Mouse (Mus musculus): ENCODE results near the gene Cep44. TPM values are rescaled to one million over a fixed set of nuclear protein-coding genes. Genes with fewer than 3 reads are reported as not detected.
A peak's percentile ranks its signal among the peaks of the same experiment; 100 is the strongest.

The Cep44 gene
- 26.3 and 27.1 TPM in 2 replicates for polyA plus RNA-seq (2016; fragmentation: Nextera tagmentation; extraction: Ambion mirVana)

DNA sequence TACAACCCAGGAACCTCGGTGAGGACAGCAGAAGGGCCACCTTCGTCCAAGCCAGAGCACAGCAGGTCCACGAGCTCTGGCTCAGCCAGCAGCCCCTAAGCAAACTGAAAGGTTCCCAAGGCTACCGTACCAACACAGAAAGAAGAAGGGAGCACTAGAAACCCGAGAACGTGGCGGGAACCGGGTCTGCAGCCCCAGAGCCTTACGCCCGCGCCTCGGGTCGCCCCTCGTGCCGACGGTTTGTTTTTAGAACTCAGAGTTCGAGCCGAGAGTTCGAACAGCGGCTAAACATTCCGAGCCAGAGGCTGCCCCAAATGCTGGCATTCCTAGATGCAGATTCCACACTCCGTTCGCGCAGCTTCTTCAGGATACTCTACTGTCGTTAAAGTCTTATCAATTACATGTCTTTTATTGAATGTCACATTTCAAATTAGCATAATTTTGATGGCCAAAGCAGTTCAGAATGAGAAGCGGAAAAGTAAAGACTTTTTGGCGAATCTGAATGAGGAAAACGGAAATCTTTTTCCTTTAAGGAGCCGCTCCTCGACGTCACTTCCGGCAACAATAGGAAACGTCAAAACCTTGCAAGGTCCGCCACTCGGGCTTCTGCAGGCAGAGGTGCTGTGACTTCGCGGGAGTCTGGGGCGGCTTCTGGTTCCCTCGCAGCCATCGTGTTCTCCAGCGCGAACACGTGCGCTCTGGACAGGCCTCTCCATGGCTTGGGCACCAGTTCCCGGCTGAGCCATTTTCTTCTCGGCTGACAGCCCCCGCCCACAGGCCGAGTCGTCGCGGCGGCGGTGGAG is at the start of gene Cep44, which contains the start of gene Fbxo8:
TSS of gene Cep44 (minus strand) at position 490 of the 803 bp plus-strand sequence.
TSS of gene Fbxo8 (plus strand) at position 533 of the 803 bp plus-strand sequence.
- peak within 1 kb of the TSS; percentile 86 for H3K9ac ChIP-seq
- H3K27ac ChIP-seq = peak within 1 kb of the TSS; percentile 91
- peaks cover 9% of the 10 kb centered on the region; the same call in 1 of the 2 replicates for H3K36me3 ChIP-seq
- H3K27me3 ChIP-seq (replicated peaks) = no peaks in the 10 kb centered on the region
- H3K9me3 ChIP-seq (replicated peaks) = no peaks in the 10 kb centered on the region
- peak within 1 kb of the TSS; percentile 96 for H3K4me3 ChIP-seq
- ATAC-seq = peak; percentile 81
- peak within 1 kb of the TSS; percentile 87 for H3K4me2 ChIP-seq
- under 1% methylated on average over 53 of the region's 53 CpGs for WGBS (ENCODE audit: insufficient replicate concordance)
- H3K4me1 ChIP-seq = peaks cover 22% of the 10 kb centered on the region

DNA sequence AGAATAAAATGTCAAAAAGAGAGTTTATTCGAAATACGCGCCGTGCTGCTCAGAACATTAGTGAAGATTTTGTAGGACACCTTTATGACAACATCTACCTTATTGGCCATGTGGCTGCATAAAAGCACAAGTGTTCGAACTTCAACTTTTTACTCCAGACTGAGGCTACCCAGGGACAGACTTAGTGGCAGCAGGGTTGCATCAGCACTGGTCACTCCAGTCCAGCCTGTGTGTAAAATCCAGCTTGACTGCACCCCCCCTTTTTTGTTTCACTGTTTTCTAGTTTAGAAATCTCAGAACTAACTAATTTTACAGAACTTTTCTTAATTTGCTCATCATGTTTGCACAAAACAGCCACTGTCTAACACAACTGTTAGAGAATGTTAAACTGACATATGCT is 40.7 kb upstream of the Cep44 start:
- Histone ChIP-seq H3K9me3 (replicated peaks) (no peaks in the 10 kb centered on the region), H3K36me3 (peaks cover 9% of the 10 kb centered on the region), H3K4me1 (no peaks in the 10 kb centered on the region), H3K27ac (no peak overlapping the region), H3K4me2 (no peak overlapping the region), H3K27me3 (replicated peaks) (no peaks in the 10 kb centered on the region), H3K4me3 (no peak overlapping the region), H3K9ac (no peak overlapping the region)
- 0 out of 2 replicates have a peak, but pooled peaks have one; percentile 47 for ATAC-seq
- 91% methylated on average over 5 of the region's 5 CpGs for WGBS (ENCODE audit: insufficient replicate concordance)

DNA sequence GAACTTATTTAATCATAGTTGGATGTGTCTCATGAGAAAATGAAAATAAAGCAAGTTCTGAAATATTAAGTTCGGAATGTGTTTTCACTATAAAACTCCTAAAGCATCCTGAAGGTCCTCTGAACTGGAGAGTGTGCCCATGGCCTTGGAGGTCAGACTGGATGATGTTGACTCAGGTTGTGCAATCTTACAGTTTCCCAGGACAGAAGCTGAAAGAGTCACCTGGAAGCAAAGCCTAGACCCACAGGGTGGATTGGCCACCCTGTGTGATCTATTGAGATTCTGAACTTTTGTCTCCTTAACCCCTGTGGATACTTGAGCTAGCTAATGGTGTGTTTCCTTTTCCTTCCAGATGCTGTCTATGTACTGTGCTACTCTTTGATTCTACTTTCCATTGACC is 40.2 kb upstream of the Cep44 start:
- peak; percentile 61 for ATAC-seq
- Histone ChIP-seq H3K4me1 (no peaks in the 10 kb centered on the region), H3K4me3 (no peak overlapping the region), H3K4me2 (no peak overlapping the region), H3K27ac (no peak overlapping the region), H3K27me3 (replicated peaks) (no peaks in the 10 kb centered on the region), H3K36me3 (peaks cover 9% of the 10 kb centered on the region), H3K9me3 (replicated peaks) (no peaks in the 10 kb centered on the region), H3K9ac (no peak overlapping the region)
- WGBS (ENCODE audit: insufficient replicate concordance) = 81% methylated on average over 1 of the region's 1 CpGs

DNA sequence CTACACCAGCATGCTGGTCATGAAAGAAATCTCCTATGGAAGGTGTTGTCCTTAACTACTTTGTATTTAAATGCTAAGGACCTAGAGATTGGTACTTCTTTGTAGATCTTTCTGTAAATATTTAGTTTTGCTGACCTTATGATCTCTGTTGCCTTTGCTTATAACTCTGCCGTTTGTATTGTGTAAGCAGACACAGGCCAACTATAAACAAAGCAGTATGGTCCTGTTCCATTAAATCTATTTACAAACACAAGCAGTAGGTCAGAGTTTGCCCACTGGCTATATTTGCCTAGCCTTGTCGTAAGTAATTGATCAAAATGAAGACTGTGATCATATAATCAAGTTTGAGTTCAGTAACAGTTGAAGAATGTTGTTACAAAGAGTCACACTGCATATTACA is 38.2 kb upstream of the Cep44 start:
- peaks cover 8% of the 10 kb centered on the region for H3K36me3 ChIP-seq
- no peak for ATAC-seq
- H3K27me3 ChIP-seq (replicated peaks) = no peaks in the 10 kb centered on the region
- H3K4me2 ChIP-seq = no peak overlapping the region
- H3K4me1 ChIP-seq = no peaks in the 10 kb centered on the region
- no peak overlapping the region for H3K27ac ChIP-seq
- H3K9me3 ChIP-seq (replicated peaks) = no peaks in the 10 kb centered on the region
- H3K9ac ChIP-seq = no peak overlapping the region
- WGBS (ENCODE audit: insufficient replicate concordance) = 66% methylated on average over 2 of the region's 2 CpGs
- H3K4me3 ChIP-seq = no peak overlapping the region

DNA sequence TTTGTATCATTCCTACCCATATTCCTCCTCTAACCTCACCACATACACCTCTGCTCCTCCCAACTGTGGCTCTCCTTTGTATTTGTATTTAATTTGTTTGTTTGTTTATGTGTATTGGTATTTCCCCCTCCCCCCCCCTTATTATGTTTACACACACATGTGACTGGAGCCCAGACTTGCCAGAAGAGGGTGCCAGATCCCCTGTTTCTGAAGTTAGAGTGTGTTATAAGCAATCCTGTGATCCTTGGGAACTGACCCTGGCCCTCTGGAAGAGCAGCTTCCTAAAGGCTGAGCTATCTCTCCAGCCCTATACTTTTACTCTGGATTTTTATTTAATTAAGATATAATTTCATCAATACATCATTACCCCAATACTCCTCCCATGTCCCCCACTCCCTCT is 32.0 kb upstream of the Cep44 start:
- Histone ChIP-seq H3K9ac (no peak overlapping the region), H3K27me3 (replicated peaks) (no peaks in the 10 kb centered on the region), H3K27ac (no peak overlapping the region), H3K9me3 (replicated peaks) (no peaks in the 10 kb centered on the region), H3K4me3 (no peak overlapping the region), H3K36me3 (0 out of 2 replicates have a peak, but pooled peaks cover 2% of the 10 kb centered on the region), H3K4me2 (no peak overlapping the region), H3K4me1 (no peaks in the 10 kb centered on the region)
- no peak for ATAC-seq

DNA sequence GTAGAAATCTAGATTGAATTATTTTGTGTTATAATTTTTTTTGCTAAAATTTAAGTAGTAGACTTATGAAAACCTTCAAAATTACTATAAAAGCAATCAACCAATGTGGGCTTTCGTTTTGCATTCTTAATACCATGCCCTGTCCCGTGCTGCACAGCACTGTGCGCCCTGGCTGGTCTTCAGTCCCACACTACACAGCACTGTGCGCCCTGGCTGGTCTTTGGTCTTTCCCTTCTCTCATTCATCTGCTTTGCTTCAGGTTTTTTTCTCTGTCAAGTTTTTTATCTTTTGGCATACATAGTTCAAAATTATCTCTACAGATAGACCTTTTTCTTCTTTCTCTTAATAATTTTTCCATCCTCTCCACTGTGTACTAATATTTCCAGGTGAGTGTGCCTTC is 30.1 kb upstream of the Cep44 start:
- Histone ChIP-seq H3K27ac (no peak overlapping the region), H3K4me1 (no peaks in the 10 kb centered on the region), H3K4me3 (no peak overlapping the region), H3K27me3 (replicated peaks) (no peaks in the 10 kb centered on the region), H3K9ac (no peak overlapping the region), H3K9me3 (replicated peaks) (no peaks in the 10 kb centered on the region), H3K4me2 (no peak overlapping the region), H3K36me3 (0 out of 2 replicates have a peak, but pooled peaks cover 2% of the 10 kb centered on the region)
- ATAC-seq = no peak
- WGBS (ENCODE audit: insufficient replicate concordance) = 77% methylated on average over 4 of the region's 4 CpGs

DNA sequence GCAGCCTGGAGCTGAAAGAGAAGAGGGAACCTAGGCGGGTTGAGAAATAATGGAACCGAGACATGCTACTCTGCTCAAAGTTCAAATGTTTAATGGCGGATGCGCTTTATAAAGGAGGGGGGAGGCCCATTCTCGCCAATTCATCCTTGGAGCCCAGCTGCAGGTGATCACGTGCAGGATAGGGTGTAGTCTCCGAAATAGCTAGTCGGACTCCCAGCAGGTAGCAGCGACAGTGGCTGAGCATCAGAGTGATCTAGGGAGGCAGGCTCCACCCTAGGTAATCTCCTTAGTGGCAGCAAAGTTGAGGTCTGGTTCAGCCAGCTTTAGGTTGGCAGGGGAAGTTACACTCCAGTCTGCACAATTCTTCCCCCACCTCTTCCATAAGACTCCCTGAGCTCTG is 16.0 kb upstream of the Cep44 start:
- WGBS (ENCODE audit: insufficient replicate concordance) = 85% methylated on average over 9 of the region's 9 CpGs
- Histone ChIP-seq H3K4me2 (no peak overlapping the region), H3K9ac (no peak overlapping the region), H3K36me3 (peaks cover 7% of the 10 kb centered on the region; the same call in 1 of the 2 replicates), H3K27me3 (replicated peaks) (no peaks in the 10 kb centered on the region), H3K27ac (no peak overlapping the region), H3K9me3 (replicated peaks) (no peaks in the 10 kb centered on the region), H3K4me3 (no peak overlapping the region), H3K4me1 (no peaks in the 10 kb centered on the region)
- ATAC-seq = no peak

DNA sequence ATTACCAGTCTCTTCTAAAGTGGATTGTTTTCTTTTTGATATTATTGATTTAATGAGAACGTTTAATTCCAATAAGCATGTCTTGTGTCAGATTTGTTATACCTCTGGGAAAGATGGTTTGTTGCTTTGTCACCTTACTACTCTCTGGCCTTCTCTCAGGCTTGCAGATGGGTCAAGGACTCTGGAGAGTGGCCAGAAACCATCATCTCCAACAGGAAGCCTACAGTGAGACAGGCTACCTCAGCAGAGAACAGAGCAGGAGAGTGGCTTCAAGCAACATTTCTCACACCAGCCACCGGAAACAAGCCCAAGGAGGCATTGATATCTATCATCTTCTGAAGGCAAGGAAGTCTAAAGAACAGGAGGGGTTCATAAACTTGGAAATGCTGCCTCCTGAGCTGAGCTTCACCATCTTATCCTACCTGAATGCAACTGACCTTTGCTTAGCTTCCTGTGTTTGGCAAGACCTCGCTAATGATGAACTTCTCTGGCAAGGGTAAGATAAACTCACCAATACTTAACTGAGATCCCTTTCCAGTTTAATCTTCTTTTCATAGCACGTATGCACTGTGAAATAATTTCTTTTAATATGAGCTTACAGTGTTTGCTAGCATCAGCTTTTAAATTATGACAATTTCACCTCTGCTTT is 13.7 kb upstream of the Cep44 start:
- no peak overlapping the region for H3K9ac ChIP-seq
- ATAC-seq = no peak
- H3K4me2 ChIP-seq = no peak overlapping the region
- H3K36me3 ChIP-seq = peaks cover 7% of the 10 kb centered on the region; the same call in 1 of the 2 replicates
- H3K27me3 ChIP-seq (replicated peaks) = no peaks in the 10 kb centered on the region
- H3K4me3 ChIP-seq = no peak overlapping the region
- no peaks in the 10 kb centered on the region for H3K9me3 ChIP-seq (replicated peaks)
- H3K4me1 ChIP-seq = no peaks in the 10 kb centered on the region
- WGBS (ENCODE audit: insufficient replicate concordance) = 68% methylated on average over 4 of the region's 4 CpGs
- no peak overlapping the region for H3K27ac ChIP-seq

DNA sequence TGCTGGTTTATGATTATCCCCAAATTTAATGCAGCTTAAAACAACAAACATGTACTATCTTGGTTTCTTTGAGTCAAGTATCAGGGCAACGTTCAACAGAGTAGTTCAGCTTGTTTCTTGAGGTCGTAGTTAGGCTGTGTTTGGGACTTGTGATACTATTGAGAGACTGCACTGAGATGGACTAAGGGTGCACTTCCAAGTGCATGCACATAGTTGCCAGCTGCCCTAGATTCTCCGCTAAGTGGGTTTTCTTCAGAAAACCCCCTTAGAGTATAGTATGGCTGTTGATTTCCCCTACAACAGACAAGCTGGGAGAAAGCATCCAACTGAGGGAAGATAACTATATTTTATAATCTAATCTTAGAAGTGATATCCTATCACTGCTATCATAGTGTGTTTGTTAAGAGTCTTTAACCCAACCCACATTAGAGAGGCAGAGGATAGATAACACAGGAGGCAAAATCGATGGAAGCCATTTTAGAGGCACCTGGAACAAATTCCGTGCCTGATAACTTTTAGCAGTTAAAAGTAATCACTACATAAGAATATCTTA is 1.8 kb upstream of the Cep44 start:
- Histone ChIP-seq H3K36me3 (no peaks in the 10 kb centered on the region), H3K27ac (no peak overlapping the region), H3K4me2 (peak overlapping the region; percentile 87), H3K27me3 (replicated peaks) (no peaks in the 10 kb centered on the region), H3K9me3 (replicated peaks) (no peaks in the 10 kb centered on the region), H3K9ac (peak overlapping the region; percentile 86), H3K4me1 (peaks cover 22% of the 10 kb centered on the region), H3K4me3 (peak overlapping the region; percentile 96)
- no peak for ATAC-seq
- 45% methylated on average over 5 of the region's 5 CpGs for WGBS (ENCODE audit: insufficient replicate concordance)

DNA sequence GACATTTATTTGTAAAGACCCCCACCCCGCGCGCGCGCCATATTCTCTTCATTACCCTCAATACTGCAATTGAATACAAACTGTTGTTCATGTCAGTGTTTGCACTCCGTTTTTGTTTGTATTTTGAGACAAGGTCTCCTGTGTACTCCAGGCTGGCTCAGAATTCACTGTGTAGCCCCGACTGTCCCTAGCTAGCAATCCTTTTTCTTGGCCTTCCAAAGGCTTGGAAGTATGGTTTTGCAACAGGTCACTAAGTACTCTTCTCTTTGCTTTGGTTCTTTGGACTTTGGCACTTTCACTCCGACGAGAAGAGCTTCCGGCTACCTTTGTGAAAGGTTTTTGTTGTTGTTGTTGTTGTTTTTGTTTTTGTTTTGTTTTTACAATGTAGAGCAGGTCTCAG is 1.2 kb upstream of the Cep44 start:
- Histone ChIP-seq H3K4me2 (peak overlapping the region; percentile 87), H3K27me3 (replicated peaks) (no peaks in the 10 kb centered on the region), H3K4me1 (peaks cover 22% of the 10 kb centered on the region), H3K9me3 (replicated peaks) (no peaks in the 10 kb centered on the region), H3K4me3 (peak overlapping the region; percentile 96), H3K9ac (peak overlapping the region; percentile 86), H3K36me3 (no peaks in the 10 kb centered on the region), H3K27ac (peak overlapping the region; percentile 91)
- no peak for ATAC-seq
- WGBS (ENCODE audit: insufficient replicate concordance) = 17% methylated on average over 10 of the region's 10 CpGs

DNA sequence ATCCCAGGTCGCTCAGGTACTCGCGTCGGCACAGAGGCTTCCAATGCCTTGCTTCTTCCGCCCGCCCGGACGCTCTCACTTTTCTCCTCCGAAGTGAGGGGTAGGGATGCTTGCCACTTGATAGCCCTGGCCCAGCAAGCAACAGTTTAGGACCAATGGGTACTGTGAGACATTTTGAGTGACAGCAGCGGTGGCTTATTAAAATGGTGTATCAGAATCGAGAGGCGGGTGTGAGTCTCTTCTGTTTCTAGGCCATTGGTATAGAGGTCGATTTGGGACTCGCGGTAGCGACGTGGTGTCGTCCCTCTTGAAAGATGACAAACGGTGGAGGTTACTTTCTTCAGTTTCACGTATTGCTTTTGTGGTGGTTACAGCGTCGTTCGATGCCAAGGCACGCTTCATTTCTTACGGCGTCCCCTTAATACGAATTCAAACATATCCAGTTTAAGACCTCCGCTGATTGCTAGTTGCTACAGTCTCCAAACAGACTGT is 560 bp upstream of the Cep44 start:
- Histone ChIP-seq H3K9ac (peak overlapping the region; percentile 86), H3K27ac (peak overlapping the region; percentile 91), H3K4me1 (peaks cover 22% of the 10 kb centered on the region), H3K4me3 (peak overlapping the region; percentile 96), H3K4me2 (peak overlapping the region; percentile 87), H3K27me3 (replicated peaks) (no peaks in the 10 kb centered on the region), H3K36me3 (peaks cover 2% of the 10 kb centered on the region; the same call in 1 of the 2 replicates), H3K9me3 (replicated peaks) (no peaks in the 10 kb centered on the region)
- under 1% methylated on average over 28 of the region's 28 CpGs for WGBS (ENCODE audit: insufficient replicate concordance)
- ATAC-seq = peak; percentile 98

DNA sequence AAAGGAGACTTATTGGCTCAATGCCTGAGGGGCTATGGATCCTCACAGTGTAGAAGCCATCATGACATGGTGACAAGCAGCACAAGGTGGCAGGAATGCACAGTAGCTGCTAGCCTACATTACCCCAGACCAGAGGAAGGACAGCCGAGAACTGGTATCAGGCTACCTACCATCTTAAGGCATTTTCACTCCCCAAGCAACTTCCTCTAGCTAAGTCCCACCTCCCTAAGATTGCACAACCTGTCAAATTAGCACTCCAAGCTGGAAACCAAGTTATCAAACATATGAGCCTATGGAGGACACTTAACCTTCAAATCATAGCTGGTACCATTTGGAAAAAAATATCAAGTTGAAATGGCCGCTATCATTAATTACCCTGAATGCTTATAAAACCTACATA is 3.0 kb downstream of the Cep44 start:
- 74% methylated on average over 2 of the region's 2 CpGs for WGBS (ENCODE audit: insufficient replicate concordance)
- H3K9ac ChIP-seq = no peak overlapping the region
- no peak overlapping the region for H3K4me2 ChIP-seq
- no peak for ATAC-seq
- peaks cover 31% of the 10 kb centered on the region for H3K36me3 ChIP-seq
- H3K4me3 ChIP-seq = no peak overlapping the region
- no peaks in the 10 kb centered on the region for H3K27me3 ChIP-seq (replicated peaks)
- no peaks in the 10 kb centered on the region for H3K9me3 ChIP-seq (replicated peaks)
- peaks cover 21% of the 10 kb centered on the region for H3K4me1 ChIP-seq
- no peak overlapping the region for H3K27ac ChIP-seq

All from liver, embryonic 12.5 days (tissue).